25 mouse cellular contexts compared by ENCODE assay signal in genomic region chr10:9733861-9734260, GRCm38 (mm10). TPM values are rescaled to one million over a fixed set of nuclear protein-coding genes. Genes with fewer than 3 reads are reported as not detected.
DNase-seq lines count a peak whose midpoint lies in the region; ATAC-seq and TF ChIP-seq lines count a peak whose summit lies in the region.
"Had no signal": no experiment of that assay in that cellular context is flagged by ENCODE, and none has a peak within 500 bp of the region (broad histone marks: within the 10 kb centered on the region; RNA-seq: fewer than 3 reads in every experiment).

No protein-coding gene starts in this region.

- no peak for ATAC-seq in embryonic facial prominence, embryonic 14.5 days (ENCODE audit: low read depth)
- ATAC-seq in forebrain, embryonic 14.5 days, result peak; percentile 61; the same call in 1 of the 2 replicates
- ATAC-seq: activated CD4-positive, CD25-positive, alpha-beta regulatory T cell, adult 4 months; CD4-positive, CD25-positive, alpha-beta regulatory T cell, adult 4 months; forebrain, embryonic 15.5 days had no signal

- H3K4me2 ChIP-seq in embryonic facial prominence, embryonic 14.5 days (ENCODE audit: low read depth, low read length), result no peak overlapping the region
- H3K4me2 ChIP-seq in forebrain, embryonic 14.5 days (ENCODE audit: low read length), result no peak overlapping the region
- H3K4me2 ChIP-seq: embryonic facial prominence, embryonic 12.5 days; embryonic facial prominence, embryonic 15.5 days; forebrain, embryonic 15.5 days had no signal

- 50% methylated on average over 3 of the region's 3 CpGs for WGBS in embryonic facial prominence, embryonic 14.5 days
- WGBS in embryonic facial prominence, embryonic 10.5 days, result 81% methylated on average over 3 of the region's 3 CpGs
- WGBS in forebrain, embryonic 14.5 days, result 31% methylated on average over 3 of the region's 3 CpGs
- WGBS in forebrain, embryonic 10.5 days, result 80% methylated on average over 3 of the region's 3 CpGs
- WGBS in kidney, adult 2 months, result 54% methylated on average over 3 of the region's 3 CpGs

- TF ChIP-seq POLR2A in kidney, adult 2 months (IDR thresholded peaks at IDR 0.05; ENCODE audit: low read depth, low read length), result no peak

- no peaks in the 10 kb centered on the region for H3K27me3 ChIP-seq in embryonic facial prominence, embryonic 14.5 days (replicated peaks; ENCODE audit: control insufficient read depth, insufficient read depth, low read length)
- H3K27me3 ChIP-seq in embryonic facial prominence, embryonic 10.5 days (replicated peaks; ENCODE audit: low read depth, poor library complexity, severe bottlenecking), result no peaks in the 10 kb centered on the region
- no peaks in the 10 kb centered on the region for H3K27me3 ChIP-seq in forebrain, embryonic 14.5 days (replicated peaks; ENCODE audit: control insufficient read depth, insufficient read depth, low read length)
- H3K27me3 ChIP-seq in forebrain, embryonic 10.5 days (ENCODE audit: poor library complexity, severe bottlenecking), result no peaks in the 10 kb centered on the region
- no peaks in the 10 kb centered on the region for H3K27me3 ChIP-seq in kidney, adult 2 months (replicated peaks; ENCODE audit: control insufficient read depth, insufficient read depth, low read length)
- H3K27me3 ChIP-seq: CH12.LX; embryonic facial prominence, embryonic 12.5 days; embryonic facial prominence, embryonic 15.5 days; forebrain, embryonic 15.5 days had no signal

- H3K36me3 ChIP-seq in embryonic facial prominence, embryonic 14.5 days (ENCODE audit: control insufficient read depth, insufficient read depth, low read length), result no peaks in the 10 kb centered on the region
- H3K36me3 ChIP-seq in embryonic facial prominence, embryonic 10.5 days (replicated peaks), result no peaks in the 10 kb centered on the region
- H3K36me3 ChIP-seq in forebrain, embryonic 14.5 days (ENCODE audit: control insufficient read depth, insufficient read depth, low read length), result no peaks in the 10 kb centered on the region
- no peaks in the 10 kb centered on the region for H3K36me3 ChIP-seq in forebrain, embryonic 10.5 days (replicated peaks)
- no peaks in the 10 kb centered on the region for H3K36me3 ChIP-seq in kidney, adult 2 months (ENCODE audit: control insufficient read depth, insufficient read depth, low read length)
- H3K36me3 ChIP-seq: embryonic facial prominence, embryonic 12.5 days; embryonic facial prominence, embryonic 15.5 days; forebrain, embryonic 15.5 days; G1E had no signal

- H3K4me1 ChIP-seq in embryonic facial prominence, embryonic 14.5 days (ENCODE audit: control insufficient read depth, insufficient read depth, low read length), result no peaks in the 10 kb centered on the region; the same call in 1 of the 2 replicates
- H3K4me1 ChIP-seq in embryonic facial prominence, embryonic 10.5 days, result peaks cover 9% of the 10 kb centered on the region
- no peaks in the 10 kb centered on the region for H3K4me1 ChIP-seq in forebrain, embryonic 14.5 days (ENCODE audit: control insufficient read depth, insufficient read depth, low read length)
- peaks cover 7% of the 10 kb centered on the region for H3K4me1 ChIP-seq in forebrain, embryonic 10.5 days
- H3K4me1 ChIP-seq in kidney, adult 2 months (ENCODE audit: control insufficient read depth, insufficient read depth, low read length), result no peaks in the 10 kb centered on the region
- H3K4me1 ChIP-seq: forebrain, embryonic 15.5 days had no signal

- no peaks in the 10 kb centered on the region for H3K9me3 ChIP-seq in embryonic facial prominence, embryonic 14.5 days (ENCODE audit: control insufficient read depth, low read length)
- H3K9me3 ChIP-seq in embryonic facial prominence, embryonic 10.5 days, result no peaks in the 10 kb centered on the region
- H3K9me3 ChIP-seq in forebrain, embryonic 14.5 days (replicated peaks; ENCODE audit: control insufficient read depth, low read length), result no peaks in the 10 kb centered on the region
- no peaks in the 10 kb centered on the region for H3K9me3 ChIP-seq in forebrain, embryonic 10.5 days
- H3K9me3 ChIP-seq: embryonic facial prominence, embryonic 12.5 days; embryonic facial prominence, embryonic 15.5 days; forebrain, embryonic 15.5 days; G1E had no signal

- DNase-seq in embryonic facial prominence, embryonic 14.5 days (ENCODE audit: low spot score), result peak; percentile 10
- DNase-seq in embryonic facial prominence, embryonic 10.5 days (ENCODE audit: low spot score), result no peak
- DNase-seq in forebrain, embryonic 14.5 days (ENCODE audit: low spot score), result peak; percentile 64
- no peak for DNase-seq in forebrain, embryonic 10.5 days (ENCODE audit: extremely low spot score, low spot score)
- peak; percentile 56 for DNase-seq in Muller cell, postnatal 12 days (ENCODE audit: inconsistent ontology term)
- DNase-seq in kidney, adult 2 months, result no peak
- DNase-seq: adrenal gland, adult 8-10 months; adrenal gland, postnatal 14 days; adrenal gland, postnatal 36 days; B cell, adult 2 months; cerebellum, adult 11 months; cerebellum, adult 18-20 months; cerebellum, adult 8-10 months; cerebellum, adult 9-11 months; cerebellum, postnatal 14 days; cerebellum, postnatal 36 days; embryo, embryonic 11 days had no signal

- no peak for TF ChIP-seq CTCF in kidney, adult 2 months (conservative IDR thresholded peaks at IDR 0.05; ENCODE audit: insufficient read depth, insufficient read length, low read depth, low read length)

- H3K27ac ChIP-seq in embryonic facial prominence, embryonic 14.5 days (replicated peaks; ENCODE audit: low read depth, low read length), result no peak overlapping the region
- no peak overlapping the region for H3K27ac ChIP-seq in embryonic facial prominence, embryonic 10.5 days (replicated peaks)
- no peak overlapping the region for H3K27ac ChIP-seq in forebrain, embryonic 14.5 days (ENCODE audit: low read depth, low read length)
- H3K27ac ChIP-seq in forebrain, embryonic 10.5 days, result no peak overlapping the region
- no peak overlapping the region for H3K27ac ChIP-seq in kidney, adult 2 months (ENCODE audit: insufficient read depth, low read depth, low read length)
- H3K27ac ChIP-seq: embryonic facial prominence, embryonic 12.5 days; embryonic facial prominence, embryonic 15.5 days; forebrain, embryonic 15.5 days had no signal

- H3K9ac ChIP-seq in embryonic facial prominence, embryonic 14.5 days (ENCODE audit: low read depth, low read length), result no peak overlapping the region
- no peak overlapping the region for H3K9ac ChIP-seq in forebrain, embryonic 14.5 days (ENCODE audit: low read length)
- H3K9ac ChIP-seq: embryonic facial prominence, embryonic 12.5 days; embryonic facial prominence, embryonic 15.5 days; forebrain, embryonic 15.5 days had no signal

- no peak overlapping the region for H3K4me3 ChIP-seq in embryonic facial prominence, embryonic 14.5 days (ENCODE audit: low read depth, low read length)
- no peak overlapping the region for H3K4me3 ChIP-seq in embryonic facial prominence, embryonic 10.5 days
- H3K4me3 ChIP-seq in forebrain, embryonic 14.5 days (ENCODE audit: low read depth, low read length), result no peak overlapping the region
- H3K4me3 ChIP-seq in forebrain, embryonic 10.5 days, result no peak overlapping the region
- H3K4me3 ChIP-seq in kidney, adult 2 months (ENCODE audit: insufficient read depth, low read depth, low read length), result no peak overlapping the region
- H3K4me3 ChIP-seq: embryonic facial prominence, embryonic 12.5 days; embryonic facial prominence, embryonic 15.5 days; erythroblast, embryonic 14.5 days; forebrain, embryonic 15.5 days had no signal

RNA-seq across cellular contexts. Expression of gene Samd5, which starts 58.9 kb away (rescaled TPM):
- polyA plus RNA-seq in embryonic facial prominence, embryonic 14.5 days (2014; fragmentation: Nextera tagmentation; extraction: Ambion mirVana), result 6.9 and 7.1 TPM in 2 replicates
- polyA plus RNA-seq in embryonic facial prominence, embryonic 10.5 days (2016; fragmentation: Nextera tagmentation; extraction: Ambion mirVana), result 4.2 and 4.3 TPM in 2 replicates
- polyA plus RNA-seq in forebrain, embryonic 14.5 days (2014; fragmentation: Nextera tagmentation; extraction: Ambion mirVana), result 2.5 and 3.8 TPM in 2 replicates
- 4.6 and 4.7 TPM in 2 replicates for polyA plus RNA-seq in forebrain, embryonic 10.5 days (2016; fragmentation: Nextera tagmentation; extraction: Ambion mirVana)
- polyA plus RNA-seq in kidney, adult 2 months (2012; rRNA removed), result 0.39 and 0.50 TPM in 2 replicates
- polyA plus RNA-seq: activated CD4-positive, CD25-positive, alpha-beta regulatory T cell, adult 4 months; CD4-positive, CD25-positive, alpha-beta regulatory T cell, adult 4 months; erythroblast, embryonic 14.5 days; G1E had no signal

Comparison
In these comparisons a context has a peak if more than half of its experiments do, and no peak if none do; other contexts are left out.
1. DNase-seq: peak in embryonic facial prominence, embryonic 14.5 days (single experiment), forebrain, embryonic 14.5 days (single experiment) and Muller cell, postnatal 12 days (single experiment); none in embryonic facial prominence, embryonic 10.5 days (single experiment), forebrain, embryonic 10.5 days (single experiment) and kidney, adult 2 months (single experiment).